In the genomic region with DNA sequence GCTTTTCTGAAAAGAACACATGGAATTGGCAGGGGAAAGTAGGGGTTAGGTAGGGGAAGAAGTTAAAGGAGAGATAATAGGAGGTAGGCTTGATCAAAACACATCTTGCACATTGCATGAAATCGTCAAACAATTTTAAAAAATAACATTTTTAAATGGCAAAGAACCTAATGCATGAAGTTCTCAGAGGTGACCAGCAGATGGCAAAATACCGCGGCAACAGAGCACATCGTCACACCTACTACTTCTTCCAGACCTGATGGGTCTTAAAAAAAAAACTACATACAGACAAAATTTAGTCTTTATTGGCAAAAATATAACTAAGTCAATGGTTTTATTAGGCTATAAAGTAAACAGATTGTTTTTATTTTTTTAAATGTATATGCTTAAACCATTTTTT, we compare ENCODE assay signal across 13 mouse cellular contexts. TPM values are rescaled to one million over a fixed set of nuclear protein-coding genes. Genes with fewer than 3 reads are reported as not detected.
DNase-seq lines count a peak whose midpoint lies in the region; ATAC-seq and TF ChIP-seq lines count a peak whose summit lies in the region.
"Had no signal": no experiment of that assay in that cellular context is flagged by ENCODE, and none has a peak within 500 bp of the region (broad histone marks: within the 10 kb centered on the region; RNA-seq: fewer than 3 reads in every experiment).

No protein-coding gene starts in this region.

- TF ChIP-seq CTCF in cerebellum, adult 2 months (IDR thresholded peaks at IDR 0.05; ENCODE audit: borderline replicate concordance, insufficient read depth, low read depth, low read length): peak; percentile 52; the same call in 1 of the 2 replicates
- TF ChIP-seq CTCF in intestine, postnatal 0 days (IDR thresholded peaks at IDR 0.05; ENCODE audit: low read depth): peak; percentile 65
- TF ChIP-seq CTCF in midbrain, postnatal 0 days (IDR thresholded peaks at IDR 0.05): peak; percentile 73

- 39% methylated on average over 4 of the region's 4 CpGs for WGBS in cerebellum, adult 2 months
- WGBS in intestine, postnatal 0 days: 42% methylated on average over 4 of the region's 4 CpGs
- 46% methylated on average over 4 of the region's 4 CpGs for WGBS in intestine, embryonic 15.5 days
- 39% methylated on average over 4 of the region's 4 CpGs for WGBS in midbrain, postnatal 0 days
- 49% methylated on average over 4 of the region's 4 CpGs for WGBS in midbrain, embryonic 13.5 days

- H3K9me3 ChIP-seq in intestine, postnatal 0 days (ENCODE audit: control insufficient read depth): no peaks in the 10 kb centered on the region
- no peaks in the 10 kb centered on the region for H3K9me3 ChIP-seq in intestine, embryonic 15.5 days
- no peaks in the 10 kb centered on the region for H3K9me3 ChIP-seq in midbrain, postnatal 0 days (ENCODE audit: low read length)
- H3K9me3 ChIP-seq in midbrain, embryonic 13.5 days: no peaks in the 10 kb centered on the region
- H3K9me3 ChIP-seq: lung, embryonic 15.5 days had no signal

- no peaks in the 10 kb centered on the region for H3K27me3 ChIP-seq in cerebellum, adult 2 months (ENCODE audit: control insufficient read depth, insufficient read depth, low read length)
- H3K27me3 ChIP-seq in intestine, postnatal 0 days (replicated peaks; ENCODE audit: control insufficient read depth, insufficient read depth, low read length): no peaks in the 10 kb centered on the region
- no peaks in the 10 kb centered on the region for H3K27me3 ChIP-seq in intestine, embryonic 15.5 days (replicated peaks)
- H3K27me3 ChIP-seq in midbrain, postnatal 0 days (ENCODE audit: insufficient read depth, low read length): no peaks in the 10 kb centered on the region
- no peaks in the 10 kb centered on the region for H3K27me3 ChIP-seq in midbrain, embryonic 13.5 days
- H3K27me3 ChIP-seq: lung, embryonic 15.5 days had no signal

- no peak for DNase-seq in cerebellum, adult 2 months
- DNase-seq in cerebellum, postnatal 36 days: no peak
- DNase-seq in midbrain, postnatal 0 days (ENCODE audit: low spot score): peak; percentile 49
- DNase-seq in telencephalon, adult 2 months (ENCODE audit: low read depth, low spot score): peak; percentile 31
- DNase-seq: layer of hippocampus, adult 9-11 months had no signal

- H3K4me2 ChIP-seq in intestine, postnatal 0 days (replicated peaks; ENCODE audit: low read depth): no peak overlapping the region
- no peak overlapping the region for H3K4me2 ChIP-seq in intestine, embryonic 15.5 days (replicated peaks)
- H3K4me2 ChIP-seq in midbrain, postnatal 0 days (ENCODE audit: low read depth, low read length, poor library complexity, severe bottlenecking): no peak overlapping the region
- no peak overlapping the region for H3K4me2 ChIP-seq in midbrain, embryonic 13.5 days (replicated peaks)
- H3K4me2 ChIP-seq: hindbrain, embryonic 14.5 days; lung, embryonic 15.5 days had no signal

- no peak overlapping the region for H3K4me3 ChIP-seq in cerebellum, adult 2 months (replicated peaks; ENCODE audit: insufficient read depth, low read depth, low read length)
- H3K4me3 ChIP-seq in intestine, postnatal 0 days (ENCODE audit: low read depth, low read length): no peak overlapping the region
- H3K4me3 ChIP-seq in intestine, embryonic 15.5 days (replicated peaks): no peak overlapping the region
- no peak overlapping the region for H3K4me3 ChIP-seq in midbrain, postnatal 0 days (ENCODE audit: low read depth, low read length)
- no peak overlapping the region for H3K4me3 ChIP-seq in midbrain, embryonic 13.5 days (replicated peaks)
- H3K4me3 ChIP-seq: lung, embryonic 15.5 days had no signal

- no peak for TF ChIP-seq POLR2A in cerebellum, adult 2 months (IDR thresholded peaks at IDR 0.05; ENCODE audit: borderline replicate concordance, insufficient read depth, low read length)

- no peak for ATAC-seq in intestine, postnatal 0 days
- ATAC-seq in intestine, embryonic 15.5 days: no peak
- ATAC-seq in midbrain, postnatal 0 days (ENCODE audit: low FRiP score): no peak
- ATAC-seq in midbrain, embryonic 13.5 days: no peak
- no peak for ATAC-seq in frontal cortex, adult (ENCODE audit: low TSS enrichment)
- ATAC-seq: activated CD4-positive, CD25-positive, alpha-beta regulatory T cell, adult 4 months had no signal

- no peaks in the 10 kb centered on the region for H3K36me3 ChIP-seq in intestine, postnatal 0 days (ENCODE audit: control insufficient read depth, insufficient read depth)
- H3K36me3 ChIP-seq in intestine, embryonic 15.5 days: no peaks in the 10 kb centered on the region
- H3K36me3 ChIP-seq in midbrain, postnatal 0 days (ENCODE audit: insufficient read depth, low read length): peaks cover 21% of the 10 kb centered on the region; the same call in 1 of the 2 replicates
- peaks cover 36% of the 10 kb centered on the region for H3K36me3 ChIP-seq in midbrain, embryonic 13.5 days
- H3K36me3 ChIP-seq: lung, embryonic 15.5 days had no signal

- peaks cover 7% of the 10 kb centered on the region; the same call in 1 of the 2 replicates for H3K4me1 ChIP-seq in cerebellum, adult 2 months (ENCODE audit: control insufficient read depth, insufficient read depth, low read length)
- H3K4me1 ChIP-seq in intestine, postnatal 0 days (replicated peaks; ENCODE audit: control insufficient read depth, insufficient read depth, low read length): no peaks in the 10 kb centered on the region
- no peaks in the 10 kb centered on the region for H3K4me1 ChIP-seq in intestine, embryonic 15.5 days (replicated peaks)
- H3K4me1 ChIP-seq in midbrain, postnatal 0 days (ENCODE audit: insufficient read depth, low read length): no peaks in the 10 kb centered on the region
- peaks cover 11% of the 10 kb centered on the region; the same call in 1 of the 2 replicates for H3K4me1 ChIP-seq in midbrain, embryonic 13.5 days (replicated peaks)
- H3K4me1 ChIP-seq: lung, embryonic 15.5 days had no signal

- no peak overlapping the region for H3K9ac ChIP-seq in intestine, postnatal 0 days (ENCODE audit: low read depth, low read length)
- no peak overlapping the region for H3K9ac ChIP-seq in intestine, embryonic 15.5 days
- no peak overlapping the region for H3K9ac ChIP-seq in midbrain, postnatal 0 days (replicated peaks; ENCODE audit: low read length, poor library complexity, severe bottlenecking)
- no peak overlapping the region for H3K9ac ChIP-seq in midbrain, embryonic 13.5 days (replicated peaks)
- H3K9ac ChIP-seq: hindbrain, embryonic 14.5 days; lung, embryonic 15.5 days had no signal

- H3K27ac ChIP-seq in cerebellum, adult 2 months (ENCODE audit: insufficient read depth, low read length): no peak overlapping the region
- no peak overlapping the region for H3K27ac ChIP-seq in intestine, postnatal 0 days (ENCODE audit: low read depth, low read length)
- no peak overlapping the region for H3K27ac ChIP-seq in intestine, embryonic 15.5 days
- no peak overlapping the region for H3K27ac ChIP-seq in midbrain, postnatal 0 days (ENCODE audit: low read depth, low read length)
- H3K27ac ChIP-seq in midbrain, embryonic 13.5 days: no peak overlapping the region
- H3K27ac ChIP-seq: hindbrain, embryonic 14.5 days; lung, embryonic 15.5 days had no signal

RNA-seq across cellular contexts. Expression of a gene that starts 22.3 kb away (rescaled TPM):
- polyA plus RNA-seq in cerebellum, adult 2 months (2012; rRNA removed): not detected in 2 replicates
- polyA plus RNA-seq in intestine, postnatal 0 days (2015; fragmentation: Nextera tagmentation; extraction: Ambion mirVana): not detected in 2 replicates
- not detected in 2 replicates for polyA plus RNA-seq in intestine, embryonic 15.5 days (2015; fragmentation: Nextera tagmentation; extraction: Ambion mirVana)
- total RNA-seq in midbrain, postnatal 0 days (2014; rRNA removed): not detected in 2 replicates
- polyA plus RNA-seq in midbrain, postnatal 0 days (2015; fragmentation: Nextera tagmentation; extraction: Ambion mirVana): not detected in 2 replicates
- polyA plus RNA-seq in midbrain, embryonic 13.5 days (2015; fragmentation: Nextera tagmentation; extraction: Ambion mirVana): not detected in 2 replicates
- total RNA-seq: heart, adult 8-10 months had no signal
- polyA plus RNA-seq: activated CD4-positive, CD25-positive, alpha-beta regulatory T cell, adult 4 months; hindbrain, embryonic 14.5 days; lung, embryonic 15.5 days had no signal

Comparison
In these comparisons a context has a peak if more than half of its experiments do, and no peak if none do; other contexts are left out.
1. DNase-seq: peak in midbrain, postnatal 0 days (single experiment) and telencephalon, adult 2 months (single experiment); none in cerebellum, adult 2 months (0 of 2) and cerebellum, postnatal 36 days (0 of 2).
2. Peak in every context shown above with its lines, with median percentiles within 50 percentile points of each other: CTCF ChIP-seq.